Mouse (Mus musculus) heart, postnatal 0 days (tissue): ENCODE measurements around the gene Cysltr1.

Source experiments
- CTCF ChIP-seq: IDR thresholded peaks from 2 replicates; pipeline ENCODE4 v1.5.1; 2016; ENCODE audit warnings: antibody characterized with exemption, control low read depth, low read depth
- EP300 ChIP-seq: IDR thresholded peaks from 2 replicates; pipeline ENCODE4 v1.6.1; 2016; ENCODE audit warnings: antibody characterized with exemption, low read depth

DNA sequence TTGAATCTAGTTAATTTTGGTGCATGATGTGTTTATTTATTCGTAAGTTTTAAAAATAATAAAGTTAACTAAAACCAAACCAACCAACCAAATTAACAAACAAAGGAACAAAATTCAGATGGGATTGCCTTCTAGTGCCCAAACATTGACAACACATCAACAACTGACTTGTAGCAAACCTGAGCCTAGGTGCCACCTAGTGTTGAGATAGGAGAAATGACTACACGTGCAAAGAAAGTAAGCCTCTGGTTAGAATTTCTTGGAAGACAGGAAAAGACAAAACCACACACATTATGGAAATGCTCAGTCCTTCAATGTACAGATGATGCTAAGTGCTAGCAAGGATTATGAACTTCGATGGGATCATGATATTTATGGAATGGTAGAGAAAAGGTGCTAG, 67.1 kb downstream of the Cysltr1 start:
- 0 out of 2 replicates have a peak, but pooled peaks have one; percentile 9 for TF ChIP-seq CTCF
- no peak for TF ChIP-seq EP300
